Mouse (Mus musculus): ENCODE measurements around the gene Fcgr3.

- TF ChIP-seq CTCF (IDR thresholded peaks at IDR 0.05) (no peak), EP300 (IDR thresholded peaks at IDR 0.05) (no peak)
Observed at GRCm38 (mm10) chr1:171049263-171049662, 15.5 kb downstream of the Fcgr3 start.
